Mouse (Mus musculus): ENCODE measurements at regions not wholly inside any gene's neighbourhood (a gene's known extent, or its start where the extent isn't known, plus 50 kb on each side); places are given as distances from the start of the nearest gene placed in this dataset.

DNA sequence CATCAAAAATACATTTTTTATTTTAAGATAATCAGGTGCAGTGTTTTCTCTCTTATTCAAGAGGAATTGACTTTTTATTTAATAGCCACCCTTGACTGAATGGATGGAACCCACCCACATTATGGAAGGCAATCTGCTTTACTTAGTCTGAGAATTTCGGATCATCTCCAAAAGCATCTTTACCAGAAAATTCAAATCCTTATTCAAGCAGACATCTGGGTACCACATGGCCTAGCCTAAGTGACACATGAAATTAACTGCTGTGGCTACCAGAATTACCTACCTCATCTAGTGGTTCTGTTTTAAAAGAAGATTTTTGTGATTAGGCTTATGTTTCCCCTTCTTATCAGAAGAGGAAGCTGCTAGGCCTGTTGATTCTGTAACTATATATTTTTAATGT lies 178.9 kb upstream of the Tars start:
- no peak for TF ChIP-seq CTCF (IDR thresholded peaks at IDR 0.05; ENCODE audit: low read depth)
- TF ChIP-seq EP300 (IDR thresholded peaks at IDR 0.05; ENCODE audit: low read depth) = no peak
